Mouse (Mus musculus): ENCODE measurements around the gene Cep170b.
A peak's percentile ranks its signal among the peaks of the same experiment; 100 is the strongest.

The Cep170b gene

GRCm38 (mm10) chr12:112735896-112736635, 15.8 kb downstream of the Cep170b start:
- DNase-seq (ENCODE audit: extremely low read depth, insufficient read length, low spot score): no peak

- DNase-seq (ENCODE audit: extremely low read depth, insufficient read length, low spot score): no peak
Observed at GRCm38 (mm10) chr12:112736636-112736925, 16.3 kb downstream of the Cep170b start.

- DNase-seq (ENCODE audit: extremely low read depth, insufficient read length, low spot score): no peak
Observed at GRCm38 (mm10) chr12:112737081-112737480, 16.8 kb downstream of the Cep170b start.

- DNase-seq (ENCODE audit: extremely low read depth, insufficient read length, low spot score): no peak
Observed at GRCm38 (mm10) chr12:112737761-112738160, 17.5 kb downstream of the Cep170b start.

GRCm38 (mm10) chr12:112738281-112739022, 18.2 kb downstream of the Cep170b start:
- DNase-seq (ENCODE audit: extremely low read depth, insufficient read length, low spot score): no peak

GRCm38 (mm10) chr12:112739023-112739568, 18.8 kb downstream of the Cep170b start:
- no peak for DNase-seq (ENCODE audit: extremely low read depth, insufficient read length, low spot score)

GRCm38 (mm10) chr12:112742768-112743167, 22.5 kb downstream of the Cep170b start:
- DNase-seq (ENCODE audit: extremely low read depth, insufficient read length, low spot score): no peak

- DNase-seq (ENCODE audit: extremely low read depth, insufficient read length, low spot score): peak; percentile 57
Observed at GRCm38 (mm10) chr12:112743168-112743975, 23.1 kb downstream of the Cep170b start.

GRCm38 (mm10) chr12:112744211-112744610, 24.0 kb downstream of the Cep170b start:
- DNase-seq (ENCODE audit: extremely low read depth, insufficient read length, low spot score): no peak

- no peak for DNase-seq (ENCODE audit: extremely low read depth, insufficient read length, low spot score)
Observed at GRCm38 (mm10) chr12:112744891-112745580, 24.8 kb downstream of the Cep170b start.

GRCm38 (mm10) chr12:112745716-112746115, 25.5 kb downstream of the Cep170b start:
- DNase-seq (ENCODE audit: extremely low read depth, insufficient read length, low spot score): no peak

- DNase-seq (ENCODE audit: extremely low read depth, insufficient read length, low spot score): no peak
Observed at GRCm38 (mm10) chr12:112746461-112746807, 26.2 kb downstream of the Cep170b start.

- peak; percentile 52 for DNase-seq (ENCODE audit: extremely low read depth, insufficient read length, low spot score)
Observed at GRCm38 (mm10) chr12:112746808-112747605, 26.8 kb downstream of the Cep170b start.

GRCm38 (mm10) chr12:112747606-112747970, 27.3 kb downstream of the Cep170b start:
- no peak for DNase-seq (ENCODE audit: extremely low read depth, insufficient read length, low spot score)

GRCm38 (mm10) chr12:112750976-112751375, 30.7 kb downstream of the Cep170b start:
- DNase-seq (ENCODE audit: extremely low read depth, insufficient read length, low spot score): no peak

GRCm38 (mm10) chr12:112752399-112752798, 32.1 kb downstream of the Cep170b start:
- DNase-seq (ENCODE audit: extremely low read depth, insufficient read length, low spot score): no peak

GRCm38 (mm10) chr12:112755900-112756299, 35.6 kb downstream of the Cep170b start:
- DNase-seq (ENCODE audit: extremely low read depth, insufficient read length, low spot score): no peak

GRCm38 (mm10) chr12:112757896-112758295, 37.6 kb downstream of the Cep170b start:
- DNase-seq (ENCODE audit: extremely low read depth, insufficient read length, low spot score): no peak

- DNase-seq (ENCODE audit: extremely low read depth, insufficient read length, low spot score): no peak
Observed at GRCm38 (mm10) chr12:112759471-112759870, 39.2 kb downstream of the Cep170b start.
